Mouse (Mus musculus): ENCODE results near the gene Cep290. TPM values are rescaled to one million over a fixed set of nuclear protein-coding genes. Genes with fewer than 3 reads are reported as not detected.
A peak's percentile ranks its signal among the peaks of the same experiment; 100 is the strongest.

The Cep290 gene
- polyA plus RNA-seq (2016; fragmentation: Nextera tagmentation; extraction: Ambion mirVana), result 5.0 and 5.8 TPM in 2 replicates

- under 1% methylated on average over 63 of the region's 63 CpGs for WGBS
- peak; percentile 94 for DNase-seq (ENCODE audit: low spot score)
- peak within 1 kb of the TSS; percentile 81 for H3K4me3 ChIP-seq
- peak within 1 kb of the TSS; percentile 88 for H3K27ac ChIP-seq (replicated peaks)
- H3K36me3 ChIP-seq, result 0 out of 2 replicates have a peak, but pooled peaks cover 5% of the 10 kb centered on the region
- H3K27me3 ChIP-seq (ENCODE audit: low read depth, poor library complexity, severe bottlenecking), result no peaks in the 10 kb centered on the region
- H3K9me3 ChIP-seq (replicated peaks), result no peaks in the 10 kb centered on the region
- peaks cover 17% of the 10 kb centered on the region for H3K4me1 ChIP-seq
Measured at GRCm38 (mm10) chr10:100487097-100487978, at the start of gene Cep290, which contains the start of gene Tmtc3. Cep290 (plus strand) TSS chr10:100487558. Tmtc3 (minus strand) TSS chr10:100487350.

GRCm38 (mm10) chr10:100449394-100449793, 38.0 kb upstream of the Cep290 start:
- no peak overlapping the region for H3K27ac ChIP-seq (replicated peaks)
- H3K9me3 ChIP-seq (replicated peaks), result no peaks in the 10 kb centered on the region
- H3K4me3 ChIP-seq, result no peak overlapping the region
- H3K27me3 ChIP-seq (ENCODE audit: low read depth, poor library complexity, severe bottlenecking), result no peaks in the 10 kb centered on the region
- H3K36me3 ChIP-seq, result peaks cover 39% of the 10 kb centered on the region
- H3K4me1 ChIP-seq, result no peaks in the 10 kb centered on the region
- no peak for DNase-seq (ENCODE audit: low spot score)

GRCm38 (mm10) chr10:100460515-100460914, 26.8 kb upstream of the Cep290 start:
- H3K27ac ChIP-seq (replicated peaks), result no peak overlapping the region
- H3K36me3 ChIP-seq, result peaks cover 61% of the 10 kb centered on the region
- H3K9me3 ChIP-seq (replicated peaks), result no peaks in the 10 kb centered on the region
- no peak overlapping the region for H3K4me3 ChIP-seq
- no peaks in the 10 kb centered on the region for H3K27me3 ChIP-seq (ENCODE audit: low read depth, poor library complexity, severe bottlenecking)
- DNase-seq (ENCODE audit: low spot score), result no peak
- H3K4me1 ChIP-seq, result no peaks in the 10 kb centered on the region

DNA sequence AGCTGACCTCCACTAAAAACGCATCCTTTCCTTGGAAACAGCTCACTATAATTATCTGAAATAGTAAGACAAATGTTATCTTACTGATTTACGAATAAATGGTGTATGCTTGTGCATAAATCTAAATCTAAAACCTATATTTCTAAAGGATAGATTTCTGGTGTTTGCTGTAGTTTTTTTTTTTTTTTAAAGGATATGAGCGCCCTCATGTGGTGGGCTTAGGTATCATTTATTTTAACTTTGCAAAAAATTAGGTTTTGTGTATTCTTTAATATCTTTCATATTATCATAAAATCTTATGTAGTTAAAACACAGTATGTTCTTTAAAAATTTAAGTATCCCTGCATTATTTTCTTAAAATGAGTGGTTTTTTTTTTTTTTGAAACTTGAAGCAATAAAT, 12.3 kb upstream of the Cep290 start:
- 59% methylated on average over 3 of the region's 3 CpGs for WGBS
- Histone ChIP-seq H3K27me3 (ENCODE audit: low read depth, poor library complexity, severe bottlenecking) (no peaks in the 10 kb centered on the region), H3K9me3 (replicated peaks) (no peaks in the 10 kb centered on the region), H3K4me1 (no peaks in the 10 kb centered on the region), H3K27ac (replicated peaks) (no peak overlapping the region), H3K36me3 (peaks cover 45% of the 10 kb centered on the region), H3K4me3 (no peak overlapping the region)
- no peak for DNase-seq (ENCODE audit: low spot score)

- H3K36me3 ChIP-seq, result peaks cover 21% of the 10 kb centered on the region
- DNase-seq (ENCODE audit: low spot score), result no peak
- H3K27ac ChIP-seq (replicated peaks), result no peak overlapping the region
- no peaks in the 10 kb centered on the region for H3K9me3 ChIP-seq (replicated peaks)
- H3K27me3 ChIP-seq (ENCODE audit: low read depth, poor library complexity, severe bottlenecking), result no peaks in the 10 kb centered on the region
- H3K4me3 ChIP-seq, result no peak overlapping the region
- WGBS, result 93% methylated on average over 3 of the region's 3 CpGs
- no peaks in the 10 kb centered on the region for H3K4me1 ChIP-seq
Measured at GRCm38 (mm10) chr10:100479538-100479937, 7.8 kb upstream of the Cep290 start.

GRCm38 (mm10) chr10:100486701-100487096, 659 bp upstream of the Cep290 start:
- DNase-seq (ENCODE audit: low spot score), result no peak
- Histone ChIP-seq H3K4me3 (peak overlapping the region; percentile 81), H3K4me1 (peaks cover 17% of the 10 kb centered on the region), H3K9me3 (replicated peaks) (no peaks in the 10 kb centered on the region), H3K27me3 (ENCODE audit: low read depth, poor library complexity, severe bottlenecking) (no peaks in the 10 kb centered on the region), H3K36me3 (0 out of 2 replicates have a peak, but pooled peaks cover 5% of the 10 kb centered on the region), H3K27ac (replicated peaks) (peak overlapping the region; percentile 88)
- WGBS, result 0% methylated on average over 13 of the region's 13 CpGs

DNA sequence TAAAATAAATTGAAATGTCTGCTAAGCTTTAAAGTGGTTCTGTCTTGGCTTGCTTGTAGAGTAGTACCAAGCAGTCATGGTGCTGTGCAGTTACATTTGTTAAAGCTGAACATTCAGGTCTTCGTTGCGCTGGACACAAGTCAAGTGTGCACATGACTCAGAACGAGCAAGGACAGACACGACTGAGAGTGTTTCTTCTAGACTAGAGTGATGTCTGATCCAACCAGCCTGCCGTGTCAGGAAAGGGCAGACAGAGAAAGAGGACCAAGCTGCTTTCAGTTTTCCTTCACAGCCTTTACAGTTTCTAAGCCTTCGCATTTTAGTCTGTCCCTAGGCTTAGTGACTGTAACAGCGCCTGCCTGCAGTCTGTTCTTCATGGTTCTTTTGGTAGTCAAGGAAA, 4.6 kb downstream of the Cep290 start:
- DNase-seq (ENCODE audit: low spot score), result no peak
- Histone ChIP-seq H3K27me3 (ENCODE audit: low read depth, poor library complexity, severe bottlenecking) (no peaks in the 10 kb centered on the region), H3K9me3 (replicated peaks) (no peaks in the 10 kb centered on the region), H3K4me1 (peaks cover 6% of the 10 kb centered on the region), H3K36me3 (peaks cover 28% of the 10 kb centered on the region), H3K4me3 (no peak overlapping the region), H3K27ac (replicated peaks) (no peak overlapping the region)
- 96% methylated on average over 7 of the region's 7 CpGs for whole genome bisulfite sequencing

- Histone ChIP-seq H3K4me3 (no peak overlapping the region), H3K27me3 (ENCODE audit: low read depth, poor library complexity, severe bottlenecking) (no peaks in the 10 kb centered on the region), H3K9me3 (replicated peaks) (no peaks in the 10 kb centered on the region), H3K4me1 (no peaks in the 10 kb centered on the region), H3K36me3 (peaks cover 71% of the 10 kb centered on the region), H3K27ac (replicated peaks) (no peak overlapping the region)
- 90% methylated on average over 3 of the region's 3 CpGs for WGBS
- DNase-seq (ENCODE audit: low spot score), result no peak
Measured at GRCm38 (mm10) chr10:100498309-100498708, 11.0 kb downstream of the Cep290 start.

DNA sequence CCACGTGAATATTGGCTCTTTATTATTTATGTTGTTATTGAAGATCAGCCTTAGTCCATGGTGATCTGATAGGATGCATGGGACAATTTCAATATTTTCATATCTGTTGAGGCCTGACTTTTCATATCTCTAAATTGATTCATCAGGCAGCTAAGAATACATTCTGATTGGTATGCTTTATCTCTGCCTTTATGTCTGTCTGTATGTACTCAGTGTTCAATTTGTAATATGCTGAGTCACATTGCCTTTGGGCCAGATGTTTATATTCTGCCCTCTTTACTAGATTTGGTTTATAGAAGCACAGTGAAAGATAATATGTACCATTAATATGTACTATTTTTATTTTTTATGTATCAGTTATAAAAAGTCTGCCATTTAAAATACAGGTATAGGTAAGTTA, 20.8 kb downstream of the Cep290 start:
- WGBS, result 97% methylated on average over 1 of the region's 1 CpGs
- H3K9me3 ChIP-seq (replicated peaks), result no peaks in the 10 kb centered on the region
- H3K36me3 ChIP-seq, result peaks cover 30% of the 10 kb centered on the region
- no peak overlapping the region for H3K4me3 ChIP-seq
- H3K27me3 ChIP-seq (ENCODE audit: low read depth, poor library complexity, severe bottlenecking), result no peaks in the 10 kb centered on the region
- no peak overlapping the region for H3K27ac ChIP-seq (replicated peaks)
- no peaks in the 10 kb centered on the region for H3K4me1 ChIP-seq
- no peak for DNase-seq (ENCODE audit: low spot score)

DNA sequence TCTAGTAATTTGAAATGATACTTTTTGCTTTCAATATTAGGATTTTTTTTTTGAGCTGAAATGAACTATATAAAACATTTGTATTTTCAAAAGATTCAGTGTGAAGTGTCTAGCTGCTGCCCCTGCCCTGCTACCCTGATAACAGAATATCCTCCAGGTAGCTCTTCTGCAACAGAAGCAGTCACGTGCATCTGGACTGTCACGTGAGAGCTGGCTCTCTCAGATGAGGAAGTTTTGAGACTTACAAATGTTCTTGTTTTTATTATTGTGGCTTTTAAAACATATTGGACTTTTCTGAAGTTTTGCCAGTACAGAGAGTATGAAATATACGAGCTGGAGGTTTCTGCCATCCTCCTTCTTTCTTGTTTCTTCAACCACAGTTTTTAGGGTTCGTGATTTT, 34.3 kb downstream of the Cep290 start:
- Histone ChIP-seq H3K27me3 (ENCODE audit: low read depth, poor library complexity, severe bottlenecking) (no peaks in the 10 kb centered on the region), H3K27ac (replicated peaks) (no peak overlapping the region), H3K4me1 (no peaks in the 10 kb centered on the region), H3K4me3 (no peak overlapping the region), H3K36me3 (peaks cover 19% of the 10 kb centered on the region), H3K9me3 (replicated peaks) (peaks cover 3% of the 10 kb centered on the region; the same call in 1 of the 2 replicates)
- DNase-seq (ENCODE audit: low spot score), result no peak
- WGBS, result 94% methylated on average over 4 of the region's 4 CpGs

DNA sequence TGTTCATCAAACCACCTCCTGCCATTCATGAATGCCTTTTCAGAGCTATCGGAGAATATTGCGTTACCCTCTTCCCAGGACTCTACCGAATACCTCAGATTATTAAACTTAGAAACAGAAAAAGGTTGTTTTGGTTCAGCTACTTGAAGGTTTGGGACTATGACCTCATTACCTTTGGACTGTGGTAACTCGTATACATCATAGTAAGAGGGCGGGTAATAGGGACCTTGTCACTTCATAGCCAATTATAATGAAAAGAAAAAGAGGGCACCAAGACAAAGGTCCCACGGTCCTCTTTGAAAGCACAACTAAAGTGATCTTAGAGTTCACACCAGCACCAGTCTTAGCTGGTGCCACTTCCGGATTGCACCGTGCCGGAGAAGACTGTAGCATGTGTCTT, 35.0 kb downstream of the Cep290 start:
- Histone ChIP-seq H3K4me1 (no peaks in the 10 kb centered on the region), H3K27me3 (ENCODE audit: low read depth, poor library complexity, severe bottlenecking) (no peaks in the 10 kb centered on the region), H3K36me3 (peaks cover 19% of the 10 kb centered on the region), H3K9me3 (replicated peaks) (peaks cover 3% of the 10 kb centered on the region; the same call in 1 of the 2 replicates), H3K27ac (replicated peaks) (no peak overlapping the region), H3K4me3 (no peak overlapping the region)
- DNase-seq (ENCODE audit: low spot score), result no peak
- 91% methylated on average over 9 of the region's 9 CpGs for WGBS

DNA sequence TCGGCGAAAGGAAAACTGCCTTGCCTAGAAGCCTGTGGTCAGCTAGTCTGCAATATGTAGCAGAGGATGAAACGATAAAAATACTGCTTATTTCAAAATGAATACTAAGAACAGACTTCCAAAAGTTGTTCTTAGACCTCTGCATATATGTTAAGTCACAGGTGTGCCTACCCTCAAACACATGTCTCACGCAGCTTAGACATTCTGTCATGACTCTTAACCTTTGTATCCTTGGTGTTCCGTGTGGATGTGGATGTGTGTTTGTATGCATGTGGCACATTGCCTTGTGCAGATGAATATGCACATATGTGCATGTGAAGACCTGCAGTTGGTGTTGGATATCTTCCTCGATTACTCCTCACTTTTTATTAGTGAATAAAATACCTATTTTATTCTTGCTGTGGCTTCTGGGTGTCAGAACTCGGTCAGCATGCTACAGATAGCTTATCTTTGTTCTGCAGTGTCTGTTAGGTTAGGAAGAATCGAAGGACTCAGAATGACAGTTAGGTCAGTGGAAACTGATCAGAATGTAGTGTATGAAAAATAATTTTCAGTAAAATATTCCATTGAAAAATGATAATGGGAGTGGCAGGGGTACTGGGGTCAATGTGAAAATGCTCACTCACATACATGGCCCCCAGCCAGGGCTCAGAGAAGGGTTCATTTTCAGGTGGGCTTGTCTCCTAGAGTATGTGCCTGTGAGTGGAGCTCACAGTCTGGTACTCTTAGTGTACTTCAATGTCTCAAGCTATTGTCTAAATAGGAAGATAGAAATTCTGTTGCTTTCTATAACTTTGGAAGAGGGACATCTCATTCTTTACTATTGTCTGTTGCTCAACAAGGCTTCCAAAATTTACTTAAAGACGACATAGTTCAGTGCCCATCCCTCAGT, 37.4 kb downstream of the Cep290 start:
- Histone ChIP-seq H3K36me3 (peaks cover 10% of the 10 kb centered on the region), H3K27ac (replicated peaks) (no peak overlapping the region), H3K27me3 (ENCODE audit: low read depth, poor library complexity, severe bottlenecking) (no peaks in the 10 kb centered on the region), H3K4me3 (no peak overlapping the region), H3K4me1 (no peaks in the 10 kb centered on the region), H3K9me3 (replicated peaks) (peaks cover 3% of the 10 kb centered on the region; the same call in 1 of the 2 replicates)
- WGBS, result 89% methylated on average over 9 of the region's 9 CpGs
- DNase-seq (ENCODE audit: low spot score), result no peak

Data from midbrain, embryonic 10.5 days (tissue).